Mouse (Mus musculus): ENCODE measurements around the gene Teddm3. TPM values are rescaled to one million over a fixed set of nuclear protein-coding genes. Genes with fewer than 3 reads are reported as not detected.
"Not testable (repeated sequence)": the region's sequence is repeated elsewhere in the genome, so short reads cannot be mapped to it uniquely, and the experiment has no call there.

The Teddm3 gene
- polyA plus RNA-seq (2011; ENCODE audit: insufficient read depth, insufficient read length, low replicate concordance, missing spikeins): not detected in 2 replicates

- WGBS: no CpG with 5 or more reads among the region's 2 CpGs
These were observed at the start of gene Teddm3 for GRCm38 (mm10) chr16:21153900-21154299. Gene Teddm3 (minus strand): TSS chr16:21154000.

GRCm38 (mm10) chr16:21202731-21203130 is 48.9 kb upstream of the Teddm3 start:
- Histone ChIP-seq H3K4me3 (replicated peaks; ENCODE audit: control insufficient read depth, low read depth, low read length) (no peak overlapping the region), H3K27ac (ENCODE audit: control insufficient read depth, insufficient read depth, low read depth, low read length, poor library complexity) (no peak overlapping the region), H3K4me1 (ENCODE audit: control insufficient read depth, insufficient read depth, low read length) (no peaks in the 10 kb centered on the region)
- no peak for TF ChIP-seq POLR2A (IDR thresholded peaks at IDR 0.05; ENCODE audit: borderline replicate concordance, control insufficient read depth, low read depth, low read length)
- no peak for TF ChIP-seq CTCF (IDR thresholded peaks at IDR 0.05; ENCODE audit: control insufficient read depth, insufficient read depth, low read length)
- WGBS: 78% methylated on average over 4 of the region's 4 CpGs

More at GRCm38 (mm10) chr16:21153900-21154299, at the start of gene Teddm3:
- H3K27ac ChIP-seq (ENCODE audit: control insufficient read depth, insufficient read depth, low read depth, low read length, poor library complexity); H3K4me1 ChIP-seq (ENCODE audit: control insufficient read depth, insufficient read depth, low read length); H3K4me3 ChIP-seq (replicated peaks; ENCODE audit: control insufficient read depth, low read depth, low read length): not testable (repeated sequence)

DNA sequence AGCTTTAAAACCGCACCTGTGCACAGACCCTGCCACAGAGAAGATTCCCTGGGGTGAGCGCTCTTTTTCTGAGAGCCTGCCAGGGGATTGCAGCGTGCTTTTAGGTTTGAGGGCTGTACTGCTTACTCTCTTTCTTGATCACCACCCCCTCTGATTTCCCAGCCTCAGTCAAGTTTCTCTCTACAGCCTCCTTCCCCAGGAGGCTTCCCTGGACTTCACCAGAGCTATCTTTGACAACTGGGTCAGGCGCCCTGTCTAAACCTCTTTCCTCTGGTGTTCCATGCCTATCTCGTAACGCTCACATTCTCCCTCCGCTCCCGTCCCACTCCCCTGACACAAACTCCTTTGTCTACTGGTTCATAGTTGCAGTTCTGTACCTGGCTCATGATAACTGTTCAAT is 45.6 kb upstream of the Teddm3 start:
- H3K4me3 ChIP-seq (replicated peaks; ENCODE audit: control insufficient read depth, low read depth, low read length): no peak overlapping the region
- no peaks in the 10 kb centered on the region for H3K4me1 ChIP-seq (ENCODE audit: control insufficient read depth, insufficient read depth, low read length)
- no peak overlapping the region for H3K27ac ChIP-seq (ENCODE audit: control insufficient read depth, insufficient read depth, low read depth, low read length, poor library complexity)
- 88% methylated on average over 8 of the region's 8 CpGs for WGBS
- TF ChIP-seq POLR2A (IDR thresholded peaks at IDR 0.05; ENCODE audit: borderline replicate concordance, control insufficient read depth, low read depth, low read length): no peak
- no peak for TF ChIP-seq CTCF (IDR thresholded peaks at IDR 0.05; ENCODE audit: control insufficient read depth, insufficient read depth, low read length)

- WGBS: 0% methylated on average over 1 of the region's 1 CpGs
- Histone ChIP-seq H3K4me3 (replicated peaks; ENCODE audit: control insufficient read depth, low read depth, low read length) (no peak overlapping the region), H3K4me1 (ENCODE audit: control insufficient read depth, insufficient read depth, low read length) (no peaks in the 10 kb centered on the region), H3K27ac (ENCODE audit: control insufficient read depth, insufficient read depth, low read depth, low read length, poor library complexity) (no peak overlapping the region)
- TF ChIP-seq POLR2A (IDR thresholded peaks at IDR 0.05; ENCODE audit: borderline replicate concordance, control insufficient read depth, low read depth, low read length) (no peak), CTCF (IDR thresholded peaks at IDR 0.05; ENCODE audit: control insufficient read depth, insufficient read depth, low read length) (peak; percentile 38; the same call in 1 of the 2 replicates)
These were observed 44.7 kb upstream of the Teddm3 start for GRCm38 (mm10) chr16:21198529-21198928.

DNA sequence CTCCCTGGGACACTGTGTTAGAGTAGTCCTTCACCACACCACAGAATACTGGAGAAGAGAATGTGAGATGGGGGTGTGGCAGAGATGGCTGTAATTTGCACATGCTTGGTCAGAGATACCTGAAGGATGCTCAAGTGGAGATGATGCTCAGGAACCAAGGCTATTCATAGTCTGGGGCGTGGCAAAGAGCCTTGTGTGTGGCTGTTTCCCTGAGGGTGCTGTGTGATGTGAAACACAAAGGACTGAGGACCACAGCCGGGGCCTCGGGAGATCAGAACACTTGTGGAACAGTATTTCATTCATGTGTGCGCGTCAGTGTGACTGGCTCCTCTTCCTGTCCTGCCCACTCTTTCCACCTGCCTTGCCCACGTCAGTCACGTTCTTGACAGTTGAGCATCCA is 44.2 kb upstream of the Teddm3 start:
- TF ChIP-seq POLR2A (IDR thresholded peaks at IDR 0.05; ENCODE audit: borderline replicate concordance, control insufficient read depth, low read depth, low read length) (no peak), CTCF (IDR thresholded peaks at IDR 0.05; ENCODE audit: control insufficient read depth, insufficient read depth, low read length) (no peak)
- no peaks in the 10 kb centered on the region for H3K4me1 ChIP-seq (ENCODE audit: control insufficient read depth, insufficient read depth, low read length)
- no peak overlapping the region for H3K4me3 ChIP-seq (replicated peaks; ENCODE audit: control insufficient read depth, low read depth, low read length)
- no peak overlapping the region for H3K27ac ChIP-seq (ENCODE audit: control insufficient read depth, insufficient read depth, low read depth, low read length, poor library complexity)
- 75% methylated on average over 7 of the region's 7 CpGs for WGBS

DNA sequence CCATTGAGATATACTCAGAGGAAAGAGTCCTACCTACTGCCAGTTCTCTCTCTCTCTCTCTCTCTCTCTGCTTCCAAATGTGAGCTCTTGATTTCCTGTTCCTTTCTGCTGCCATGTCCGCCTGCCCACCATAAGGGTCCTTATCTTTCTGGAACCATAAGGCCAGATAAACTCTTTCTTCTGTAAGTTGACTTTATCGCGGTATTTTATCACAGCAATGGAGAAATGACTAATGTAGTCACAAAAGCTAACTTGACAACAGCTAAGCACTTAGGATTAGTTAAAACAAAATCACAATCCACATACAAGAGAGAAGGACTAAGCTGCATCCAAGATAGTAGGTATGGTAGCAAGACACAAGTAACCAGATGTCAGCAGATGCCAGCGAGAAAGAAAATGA is 43.7 kb upstream of the Teddm3 start:
- no peak for TF ChIP-seq POLR2A (IDR thresholded peaks at IDR 0.05; ENCODE audit: borderline replicate concordance, control insufficient read depth, low read depth, low read length)
- TF ChIP-seq CTCF (IDR thresholded peaks at IDR 0.05; ENCODE audit: control insufficient read depth, insufficient read depth, low read length): no peak
- Histone ChIP-seq H3K4me3 (replicated peaks; ENCODE audit: control insufficient read depth, low read depth, low read length) (no peak overlapping the region), H3K4me1 (ENCODE audit: control insufficient read depth, insufficient read depth, low read length) (no peaks in the 10 kb centered on the region), H3K27ac (ENCODE audit: control insufficient read depth, insufficient read depth, low read depth, low read length, poor library complexity) (no peak overlapping the region)
- 54% methylated on average over 4 of the region's 4 CpGs for whole genome bisulfite sequencing

GRCm38 (mm10) chr16:21196576-21196975 is 42.8 kb upstream of the Teddm3 start:
- WGBS: 77% methylated on average over 3 of the region's 3 CpGs
- Histone ChIP-seq H3K4me1 (ENCODE audit: control insufficient read depth, insufficient read depth, low read length) (no peaks in the 10 kb centered on the region), H3K27ac (ENCODE audit: control insufficient read depth, insufficient read depth, low read depth, low read length, poor library complexity) (no peak overlapping the region), H3K4me3 (replicated peaks; ENCODE audit: control insufficient read depth, low read depth, low read length) (no peak overlapping the region)
- TF ChIP-seq POLR2A (IDR thresholded peaks at IDR 0.05; ENCODE audit: borderline replicate concordance, control insufficient read depth, low read depth, low read length) (no peak), CTCF (IDR thresholded peaks at IDR 0.05; ENCODE audit: control insufficient read depth, insufficient read depth, low read length) (no peak)

GRCm38 (mm10) chr16:21195260-21195866 is 41.6 kb upstream of the Teddm3 start:
- Histone ChIP-seq H3K4me3 (replicated peaks; ENCODE audit: control insufficient read depth, low read depth, low read length) (no peak overlapping the region), H3K4me1 (ENCODE audit: control insufficient read depth, insufficient read depth, low read length) (no peaks in the 10 kb centered on the region), H3K27ac (ENCODE audit: control insufficient read depth, insufficient read depth, low read depth, low read length, poor library complexity) (no peak overlapping the region)
- TF ChIP-seq CTCF (IDR thresholded peaks at IDR 0.05; ENCODE audit: control insufficient read depth, insufficient read depth, low read length) (no peak), POLR2A (IDR thresholded peaks at IDR 0.05; ENCODE audit: borderline replicate concordance, control insufficient read depth, low read depth, low read length) (no peak)
- WGBS: 85% methylated on average over 8 of the region's 8 CpGs

- no peaks in the 10 kb centered on the region for H3K4me1 ChIP-seq (ENCODE audit: control insufficient read depth, insufficient read depth, low read length)
- no peak for TF ChIP-seq CTCF (IDR thresholded peaks at IDR 0.05; ENCODE audit: control insufficient read depth, insufficient read depth, low read length)
- no peak for TF ChIP-seq POLR2A (IDR thresholded peaks at IDR 0.05; ENCODE audit: borderline replicate concordance, control insufficient read depth, low read depth, low read length)
- WGBS: 75% methylated on average over 12 of the region's 12 CpGs
- H3K4me3 ChIP-seq (replicated peaks; ENCODE audit: control insufficient read depth, low read depth, low read length): no peak overlapping the region
- no peak overlapping the region for H3K27ac ChIP-seq (ENCODE audit: control insufficient read depth, insufficient read depth, low read depth, low read length, poor library complexity)
These were observed 40.4 kb upstream of the Teddm3 start for GRCm38 (mm10) chr16:21194182-21194581.
